Mouse (Mus musculus): ENCODE data around the gene Lrr1. TPM values are rescaled to one million over a fixed set of nuclear protein-coding genes. Genes with fewer than 3 reads are reported as not detected.
"Not testable (repeated sequence)": the region's sequence is repeated elsewhere in the genome, so short reads cannot be mapped to it uniquely, and the experiment has no call there.

Lrr1 gene
- polyA plus RNA-seq, 1 experiment from 2014 or later: 14.0 TPM

GRCm38 (mm10) chr12:69158366-69158764, 10.2 kb upstream of the Lrr1 start:
- under 1% methylated on average over 19 of the region's 19 CpGs for WGBS
- Histone ChIP-seq H3K27ac (ENCODE audit: low read length) (peak overlapping the region; percentile 96), H3K27me3 (ENCODE audit: control insufficient read depth, insufficient read depth, low read length) (no peaks in the 10 kb centered on the region), H3K36me3 (ENCODE audit: control insufficient read depth, insufficient read depth) (peaks cover 16% of the 10 kb centered on the region), H3K4me3 (ENCODE audit: low read length) (peak overlapping the region; percentile 76), H3K9me3 (replicated peaks; ENCODE audit: control insufficient read depth, low read length) (no peaks in the 10 kb centered on the region), H3K4me1 (ENCODE audit: control insufficient read depth, insufficient read depth, low read length) (peaks cover 7% of the 10 kb centered on the region), H3K9ac (ENCODE audit: low read length) (peak overlapping the region; percentile 88), H3K4me2 (ENCODE audit: low read depth, low read length) (peak overlapping the region; percentile 69)
- ATAC-seq (replicated peaks; ENCODE audit: extremely low read depth, insufficient read depth, low FRiP score): no peak; the same call in 1 of the 2 replicates

- not testable (repeated sequence) for H3K4me1 ChIP-seq (ENCODE audit: control insufficient read depth, insufficient read depth, low read length); H3K9me3 ChIP-seq (replicated peaks; ENCODE audit: control insufficient read depth, low read length); H3K27me3 ChIP-seq (ENCODE audit: control insufficient read depth, insufficient read depth, low read length)
- ATAC-seq (replicated peaks; ENCODE audit: extremely low read depth, insufficient read depth, low FRiP score): peak; percentile 98
- under 1% methylated on average over 56 of the region's 68 CpGs for WGBS
- Histone ChIP-seq H3K27ac (ENCODE audit: low read length) (peak within 1 kb of the TSS; percentile 96), H3K4me3 (ENCODE audit: low read length) (peak within 1 kb of the TSS; percentile 76), H3K9ac (ENCODE audit: low read length) (peak within 1 kb of the TSS; percentile 88), H3K4me2 (ENCODE audit: low read depth, low read length) (peak within 1 kb of the TSS; percentile 69), H3K36me3 (ENCODE audit: control insufficient read depth, insufficient read depth) (peaks cover 16% of the 10 kb centered on the region)
Measured at GRCm38 (mm10) chr12:69158765-69159577, 9.6 kb upstream of the Lrr1 start, which contains the start of gene Rps29. Gene Rps29, minus strand, starts transcription at chr12:69159186.

DNA sequence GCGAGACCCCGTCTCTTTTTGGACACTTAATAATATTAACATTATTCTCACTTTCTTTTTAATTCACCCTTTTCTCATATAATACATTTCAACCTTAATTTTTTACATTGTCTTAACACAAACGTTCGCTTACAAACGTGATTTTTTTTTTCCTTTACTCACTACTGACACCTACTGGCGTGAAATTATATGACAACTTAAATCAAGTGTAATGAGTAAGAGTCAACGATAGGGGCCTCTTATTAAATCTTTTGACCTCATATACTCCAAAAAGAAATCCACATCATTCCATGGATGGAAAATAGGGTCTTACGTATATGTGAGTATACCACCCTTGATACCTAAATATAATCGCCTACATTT, 9.1 kb upstream of the Lrr1 start:
- Histone ChIP-seq H3K27ac (ENCODE audit: low read length) (peak overlapping the region; percentile 37; the same call in 1 of the 2 replicates), H3K9me3 (replicated peaks; ENCODE audit: control insufficient read depth, low read length) (no peaks in the 10 kb centered on the region), H3K27me3 (ENCODE audit: control insufficient read depth, insufficient read depth, low read length) (no peaks in the 10 kb centered on the region), H3K36me3 (ENCODE audit: control insufficient read depth, insufficient read depth) (peaks cover 16% of the 10 kb centered on the region), H3K4me3 (ENCODE audit: low read length) (peak overlapping the region; percentile 35), H3K9ac (ENCODE audit: low read length) (no peak overlapping the region), H3K4me2 (ENCODE audit: low read depth, low read length) (peak overlapping the region; percentile 39; the same call in 1 of the 2 replicates), H3K4me1 (ENCODE audit: control insufficient read depth, insufficient read depth, low read length) (peaks cover 7% of the 10 kb centered on the region)
- no peak for ATAC-seq (replicated peaks; ENCODE audit: extremely low read depth, insufficient read depth, low FRiP score)
- 4% methylated on average over 9 of the region's 9 CpGs for WGBS

GRCm38 (mm10) chr12:69160677-69161076, 7.9 kb upstream of the Lrr1 start:
- not testable (repeated sequence) for H3K27me3 ChIP-seq (ENCODE audit: control insufficient read depth, insufficient read depth, low read length); H3K9ac ChIP-seq (ENCODE audit: low read length); ATAC-seq (replicated peaks; ENCODE audit: extremely low read depth, insufficient read depth, low FRiP score); H3K4me2 ChIP-seq (ENCODE audit: low read depth, low read length); H3K27ac ChIP-seq (ENCODE audit: low read length); H3K4me3 ChIP-seq (ENCODE audit: low read length); H3K4me1 ChIP-seq (ENCODE audit: control insufficient read depth, insufficient read depth, low read length); H3K9me3 ChIP-seq (replicated peaks; ENCODE audit: control insufficient read depth, low read length)
- peaks cover 16% of the 10 kb centered on the region for H3K36me3 ChIP-seq (ENCODE audit: control insufficient read depth, insufficient read depth)
- WGBS: 90% methylated on average over 2 of the region's 2 CpGs

DNA sequence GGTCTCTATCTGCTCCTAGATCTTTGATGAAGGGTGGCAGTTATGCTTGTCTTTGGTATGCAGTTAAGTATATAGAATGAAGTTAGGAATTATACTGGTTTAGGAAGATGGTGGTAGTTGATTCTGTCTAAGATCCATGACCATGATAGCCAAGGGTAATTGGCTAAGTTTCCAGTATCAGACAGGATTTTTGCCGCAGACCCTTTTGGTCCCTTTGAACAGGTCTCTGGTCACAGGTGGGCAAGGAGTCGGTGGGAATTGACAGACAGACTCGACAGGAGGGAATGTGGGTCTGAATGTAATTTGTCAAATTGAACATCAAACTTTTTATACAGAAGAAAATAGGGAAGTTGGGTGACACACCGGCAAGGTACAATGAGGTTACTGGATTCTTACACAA, 5.0 kb upstream of the Lrr1 start:
- not testable (repeated sequence) for H3K4me1 ChIP-seq (ENCODE audit: control insufficient read depth, insufficient read depth, low read length); H3K4me2 ChIP-seq (ENCODE audit: low read depth, low read length); H3K9ac ChIP-seq (ENCODE audit: low read length); H3K4me3 ChIP-seq (ENCODE audit: low read length); H3K36me3 ChIP-seq (ENCODE audit: control insufficient read depth, insufficient read depth); H3K9me3 ChIP-seq (replicated peaks; ENCODE audit: control insufficient read depth, low read length); ATAC-seq (replicated peaks; ENCODE audit: extremely low read depth, insufficient read depth, low FRiP score); H3K27me3 ChIP-seq (ENCODE audit: control insufficient read depth, insufficient read depth, low read length); H3K27ac ChIP-seq (ENCODE audit: low read length)
- WGBS: 81% methylated on average over 4 of the region's 4 CpGs

- WGBS: 55% methylated on average over 3 of the region's 3 CpGs
Measured at GRCm38 (mm10) chr12:69164904-69165303, 3.7 kb upstream of the Lrr1 start.

DNA sequence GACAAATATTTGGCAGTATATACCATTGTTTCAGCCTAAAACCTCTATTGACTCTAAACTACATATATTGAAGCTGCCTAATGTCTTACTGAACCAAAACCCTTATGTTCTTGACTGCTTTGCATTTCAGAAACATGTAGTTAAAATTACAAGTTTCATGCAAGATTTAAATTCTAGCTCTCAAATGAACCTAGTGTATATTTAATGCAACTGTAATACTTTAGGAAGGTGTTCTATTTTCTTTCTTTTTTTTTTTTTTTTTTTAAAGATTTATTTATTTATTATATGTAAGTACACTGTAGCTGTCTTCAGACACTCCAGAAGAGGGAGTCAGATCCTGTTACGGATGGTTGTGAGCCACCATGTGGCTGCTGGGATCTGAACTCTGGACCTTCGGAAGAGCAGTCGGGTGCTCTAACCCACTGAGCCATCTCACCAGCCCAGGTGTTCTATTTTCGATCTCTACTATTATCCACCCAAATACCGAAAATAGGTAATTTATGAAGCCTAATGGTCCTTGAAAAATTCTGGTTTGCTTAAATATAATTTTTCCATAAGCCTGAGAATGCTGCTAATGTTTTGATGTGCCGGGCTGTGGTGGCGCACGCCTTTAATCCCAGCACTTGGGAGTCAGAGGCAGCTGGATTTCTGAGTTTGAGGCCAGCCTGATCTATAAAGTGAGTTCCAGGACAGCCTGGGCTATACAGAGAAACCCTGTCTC, 1.6 kb upstream of the Lrr1 start:
- H3K4me3 ChIP-seq (ENCODE audit: low read length); H3K36me3 ChIP-seq (ENCODE audit: control insufficient read depth, insufficient read depth); H3K4me2 ChIP-seq (ENCODE audit: low read depth, low read length); ATAC-seq (replicated peaks; ENCODE audit: extremely low read depth, insufficient read depth, low FRiP score); H3K9ac ChIP-seq (ENCODE audit: low read length); H3K9me3 ChIP-seq (replicated peaks; ENCODE audit: control insufficient read depth, low read length); H3K27ac ChIP-seq (ENCODE audit: low read length); H3K27me3 ChIP-seq (ENCODE audit: control insufficient read depth, insufficient read depth, low read length): not testable (repeated sequence)
- peaks cover 14% of the 10 kb centered on the region for H3K4me1 ChIP-seq (ENCODE audit: control insufficient read depth, insufficient read depth, low read length)
- 73% methylated on average over 8 of the region's 8 CpGs for WGBS

More at GRCm38 (mm10) chr12:69164904-69165303, 3.7 kb upstream of the Lrr1 start:
- Histone ChIP-seq H3K27me3 (ENCODE audit: control insufficient read depth, insufficient read depth, low read length) (no peaks in the 10 kb centered on the region), H3K4me1 (ENCODE audit: control insufficient read depth, insufficient read depth, low read length) (peaks cover 12% of the 10 kb centered on the region), H3K9me3 (replicated peaks; ENCODE audit: control insufficient read depth, low read length) (no peaks in the 10 kb centered on the region), H3K27ac (ENCODE audit: low read length) (no peak overlapping the region), H3K36me3 (ENCODE audit: control insufficient read depth, insufficient read depth) (no peaks in the 10 kb centered on the region), H3K4me2 (ENCODE audit: low read depth, low read length) (no peak overlapping the region), H3K9ac (ENCODE audit: low read length) (no peak overlapping the region), H3K4me3 (ENCODE audit: low read length) (no peak overlapping the region)
- no peak for ATAC-seq (replicated peaks; ENCODE audit: extremely low read depth, insufficient read depth, low FRiP score)

- H3K9me3 ChIP-seq (replicated peaks; ENCODE audit: control insufficient read depth, low read length): no peaks in the 10 kb centered on the region
- peak overlapping the region; percentile 73 for H3K9ac ChIP-seq (ENCODE audit: low read length)
- peak overlapping the region; percentile 62 for H3K27ac ChIP-seq (ENCODE audit: low read length)
- 8% methylated on average over 18 of the region's 18 CpGs for WGBS
- peaks cover 14% of the 10 kb centered on the region for H3K4me1 ChIP-seq (ENCODE audit: control insufficient read depth, insufficient read depth, low read length)
- ATAC-seq (replicated peaks; ENCODE audit: extremely low read depth, insufficient read depth, low FRiP score): peak; percentile 33
- H3K36me3 ChIP-seq (ENCODE audit: control insufficient read depth, insufficient read depth): 0 out of 2 replicates have a peak, but pooled peaks cover 4% of the 10 kb centered on the region
- no peaks in the 10 kb centered on the region for H3K27me3 ChIP-seq (ENCODE audit: control insufficient read depth, insufficient read depth, low read length)
- H3K4me3 ChIP-seq (ENCODE audit: low read length): peak overlapping the region; percentile 62
- peak overlapping the region; percentile 72 for H3K4me2 ChIP-seq (ENCODE audit: low read depth, low read length)
Measured at GRCm38 (mm10) chr12:69167656-69168460, 756 bp upstream of the Lrr1 start.
